Mouse (Mus musculus) myocyte (in vitro differentiated cells): ENCODE results near the gene Dnajc30.

Experiments
- CEBPB ChIP-seq: IDR thresholded peaks from 2 replicates; pipeline ENCODE4 v1.6.1; 2011; ENCODE audit warnings: mild to moderate bottlenecking, moderate library complexity; ENCODE audit not compliant: poor library complexity, insufficient read depth, severe bottlenecking
- E2F4 ChIP-seq: IDR thresholded peaks from one replicate; pipeline ENCODE4 v1.6.1; 2011; ENCODE audit warnings: mild to moderate bottlenecking, control low read depth, moderate library complexity; ENCODE audit not compliant: insufficient read depth
- MAX ChIP-seq: IDR thresholded peaks from one replicate; pipeline ENCODE4 v1.6.1; 2011; ENCODE audit warnings: low read depth, mild to moderate bottlenecking, control low read depth
- MYOD1 ChIP-seq, 3 experiments: IDR thresholded peaks; one replicate each; pipeline ENCODE4 v1.6.1; 2011; ENCODE audit warnings: control low read depth in 2 of 3, low read depth in 2 of 3, mild to moderate bottlenecking in 2 of 3, moderate library complexity in 1 of 3; ENCODE audit not compliant: insufficient read length in 2 of 3, control insufficient read depth in 1 of 3
- MYOG ChIP-seq, 3 experiments: IDR thresholded peaks; one replicate each; pipeline ENCODE4 v1.6.1; 2011; ENCODE audit warnings: control low read depth in 2 of 3, low read depth in 2 of 3, mild to moderate bottlenecking in 2 of 3; ENCODE audit not compliant: insufficient read length in 2 of 3, control insufficient read depth in 1 of 3, insufficient read depth in 1 of 3
- POLR2A ChIP-seq: IDR thresholded peaks from one replicate; pipeline ENCODE4 v1.6.1; 2011; ENCODE audit warnings: low read depth, mild to moderate bottlenecking, control low read depth, moderate library complexity; ENCODE audit not compliant: insufficient read length
- POLR2AphosphoS2 ChIP-seq: IDR thresholded peaks from one replicate; pipeline ENCODE4 v1.6.1; 2011; ENCODE audit warnings: low read depth, control low read depth; ENCODE audit not compliant: insufficient read length
- REST ChIP-seq: IDR thresholded peaks from one replicate; pipeline ENCODE4 v1.6.1; 2011; ENCODE audit warnings: mild to moderate bottlenecking, control low read depth, moderate library complexity; ENCODE audit not compliant: insufficient read depth, insufficient read length
- TCF12 ChIP-seq: IDR thresholded peaks from one replicate; pipeline ENCODE4 v1.6.1; 2011; ENCODE audit warnings: mild to moderate bottlenecking, control low read depth; ENCODE audit not compliant: poor library complexity, insufficient read depth, severe bottlenecking
- TCF3 ChIP-seq: IDR thresholded peaks from one replicate; pipeline ENCODE4 v1.6.1; 2011; ENCODE audit warnings: low read depth, control low read depth; ENCODE audit not compliant: insufficient read length
- USF1 ChIP-seq: IDR thresholded peaks from one replicate; pipeline ENCODE4 v1.6.1; 2011; ENCODE audit warnings: low read depth, mild to moderate bottlenecking, control low read depth, moderate library complexity

DNA sequence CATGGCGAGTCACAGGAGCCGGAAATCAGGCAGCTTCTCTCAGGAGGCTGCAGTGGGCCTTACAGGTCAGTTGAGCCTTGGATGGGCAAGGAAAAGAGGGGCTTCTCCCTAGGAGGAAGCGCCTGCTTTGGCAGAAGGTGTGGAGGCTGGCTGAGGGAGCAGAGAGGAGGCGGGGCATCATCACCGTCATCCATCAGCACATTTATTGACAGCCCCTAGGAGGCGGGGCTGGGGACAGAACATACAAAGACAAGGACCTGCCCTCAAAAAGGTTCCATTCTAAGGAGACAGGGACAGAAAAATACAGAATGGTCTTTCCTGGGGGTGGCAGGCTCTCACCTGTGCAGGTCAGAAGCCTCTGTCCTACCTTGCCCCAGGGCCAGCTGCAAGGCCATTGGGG is 8.7 kb downstream of the Dnajc30 start:
- TF ChIP-seq POLR2AphosphoS2 (no peak), TCF3 (no peak), POLR2A (no peak), MYOD1 (IDR thresholded peaks at IDR 0.05; ENCODE audit: control insufficient read depth in 1 of 3, insufficient read length in 2 of 3, low read depth in 2 of 3) (no peak), CEBPB (no peak), E2F4 (no peak), USF1 (no peak), REST (no peak), MAX (no peak), TCF12 (no peak), MYOG (IDR thresholded peaks at IDR 0.05; ENCODE audit: control insufficient read depth in 1 of 3, insufficient read depth in 1 of 3, insufficient read length in 2 of 3, low read depth in 2 of 3) (no peak)
